Mouse (Mus musculus) hindbrain, postnatal 0 days (tissue): ENCODE data around the gene Gm20388. TPM values are rescaled to one million over a fixed set of nuclear protein-coding genes. Genes with fewer than 3 reads are reported as not detected.
A peak's percentile ranks its signal among the peaks of the same experiment; 100 is the strongest.

Experiments
- ATAC-seq: fragments of 200-750 bp; cut with Nextera tagmentation; 2 replicates; pipeline ENCODE4 v1.8.0; 2017; ENCODE audit warnings: mild to moderate bottlenecking, moderate TSS enrichment, moderate library complexity
- DNase-seq: peaks from one replicate; pipeline ENCODE4 v3.0.0-alpha.2; 2015; ENCODE audit warnings: low spot score
- H3K27ac ChIP-seq: fragments of 300-500 bp; sonication (generic); 2 replicates; pipeline ENCODE4 v1.5.1; 2014; ENCODE audit warnings: mild to moderate bottlenecking
- H3K27me3 ChIP-seq: fragments of 300-500 bp; sonication (generic); 2 replicates; pipeline ENCODE4 v1.6.1; 2014; ENCODE audit warnings: low read length, mixed read lengths; ENCODE audit not compliant: insufficient read depth
- H3K36me3 ChIP-seq: fragments of 300-500 bp; sonication (generic); 2 replicates; pipeline ENCODE4 v1.6.1; 2014; ENCODE audit warnings: low read length, mixed read lengths; ENCODE audit not compliant: insufficient read depth
- H3K4me1 ChIP-seq: fragments of 300-500 bp; sonication (generic); 2 replicates; pipeline ENCODE4 v1.6.1; 2014; ENCODE audit warnings: antibody characterized with exemption, low read length, mixed read lengths; ENCODE audit not compliant: insufficient read depth
- H3K4me2 ChIP-seq: fragments of 300-500 bp; sonication (generic); 2 replicates; pipeline ENCODE4 v1.6.1; 2014; ENCODE audit warnings: low read depth, mild to moderate bottlenecking, low read length, moderate library complexity, mixed read lengths
- H3K4me3 ChIP-seq: fragments of 300-500 bp; sonication (generic); 2 replicates; pipeline ENCODE4 v1.5.1; 2014; ENCODE audit warnings: low read length
- H3K9ac ChIP-seq: fragments of 300-500 bp; sonication (generic); replicated peaks from 2 replicates; pipeline ENCODE4 v1.6.1; 2014; ENCODE audit warnings: mild to moderate bottlenecking, low read length, moderate library complexity, mixed read lengths
- H3K9me3 ChIP-seq: fragments of 300-500 bp; sonication (generic); 2 replicates; pipeline ENCODE4 v1.6.1; 2016; ENCODE audit warnings: low read length, mixed read lengths
- CTCF ChIP-seq: IDR thresholded peaks from 2 replicates; pipeline ENCODE4 v1.5.1; 2016; ENCODE audit warnings: antibody characterized with exemption, control low read depth, low read depth
- WGBS: fragments of 180-500 bp; shearing (Covaris S2); extraction: QIAGEN DNeasy Blood & Tissue Kit; methylation state at CpG from one replicate; pipeline ENCODE4 v1.1.7; 2014; 5-methylcytosine and 5-hydroxymethylcytosine counted together
- polyA plus RNA-seq: library from polyadenylated mRNA; unstranded; fragments of >200 nt; fragmentation: Nextera tagmentation; extraction: Ambion mirVana; gene quantifications from 2 replicates; pipeline ENCODE4 v1.2.1, GENCODE M21; 2015
- total RNA-seq: library from RNA; depleted of rRNA; stranded (reverse); fragments of >200 nt; gene quantifications from 2 replicates; pipeline ENCODE4 v1.2.3, GENCODE M21; 2014

Gene Gm20388
- total and polyA plus RNA-seq, 2 experiments from 2014 or later, result 71.3 TPM; not detected in 1

- DNase-seq, result no peak
- Histone ChIP-seq H3K36me3 (no peaks in the 10 kb centered on the region), H3K27ac (no peak overlapping the region), H3K9me3 (no peaks in the 10 kb centered on the region), H3K27me3 (no peaks in the 10 kb centered on the region), H3K4me1 (peaks cover 12% of the 10 kb centered on the region), H3K4me3 (no peak overlapping the region), H3K9ac (no peak overlapping the region), H3K4me2 (no peak overlapping the region)
- no peak for TF ChIP-seq CTCF
- no peak for ATAC-seq
- 64% methylated on average over 8 of the region's 8 CpGs for WGBS
These were observed 2805.9 kb downstream of the Gm20388 start for GRCm38 (mm10) chr8:122716566-122716965.

GRCm38 (mm10) chr8:122717869-122718509 lies 2807.3 kb downstream of the Gm20388 start:
- no peak overlapping the region for H3K4me3 ChIP-seq
- no peak for ATAC-seq
- H3K36me3 ChIP-seq, result no peaks in the 10 kb centered on the region
- TF ChIP-seq CTCF, result no peak
- H3K4me1 ChIP-seq, result peaks cover 12% of the 10 kb centered on the region
- DNase-seq, result no peak
- no peak overlapping the region for H3K9ac ChIP-seq
- no peaks in the 10 kb centered on the region for H3K9me3 ChIP-seq
- no peak overlapping the region for H3K27ac ChIP-seq
- H3K4me2 ChIP-seq, result no peak overlapping the region
- no peaks in the 10 kb centered on the region for H3K27me3 ChIP-seq
- WGBS, result 90% methylated on average over 10 of the region's 10 CpGs

DNA sequence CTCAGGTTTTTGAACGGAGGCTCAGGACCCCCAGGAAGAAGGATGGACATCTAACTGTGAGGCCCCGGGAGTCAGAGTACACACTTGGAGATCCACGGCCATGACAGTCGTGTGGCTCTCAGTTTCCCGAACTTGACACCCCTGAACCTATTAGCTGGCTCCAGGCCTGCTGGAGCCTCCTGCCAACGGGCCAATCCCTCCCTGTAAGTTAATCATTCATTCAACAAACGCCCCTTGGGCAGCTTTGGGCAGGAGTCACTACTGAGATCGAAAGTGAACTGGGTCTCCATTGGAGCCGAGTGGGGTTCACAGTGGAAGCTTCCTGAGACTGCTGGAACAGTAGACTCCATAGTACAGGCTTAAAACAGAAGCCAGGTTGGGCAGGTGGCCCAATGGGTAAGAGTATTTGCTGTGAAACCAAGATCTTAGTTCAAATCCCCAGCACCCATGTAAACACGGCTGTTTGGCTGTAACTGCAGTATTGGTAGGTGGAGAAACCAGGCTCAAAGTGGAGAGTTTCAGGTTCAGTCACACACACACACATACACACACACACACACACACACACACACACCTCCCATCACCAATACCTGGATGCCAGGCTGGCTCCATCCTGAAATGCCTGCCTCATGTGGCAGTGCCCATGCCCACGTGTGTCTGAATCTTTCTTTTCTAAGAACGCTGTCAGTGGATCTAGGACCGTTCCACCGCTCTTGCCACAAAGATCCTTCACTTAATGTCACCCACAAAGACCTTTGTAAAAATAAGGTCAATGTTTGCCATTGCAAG lies 2808.3 kb downstream of the Gm20388 start:
- no peak overlapping the region for H3K27ac ChIP-seq
- TF ChIP-seq CTCF, result no peak
- no peaks in the 10 kb centered on the region for H3K9me3 ChIP-seq
- H3K4me3 ChIP-seq, result no peak overlapping the region
- 82% methylated on average over 14 of the region's 14 CpGs for WGBS
- ATAC-seq (no peak), DNase-seq (no peak)
- no peaks in the 10 kb centered on the region for H3K36me3 ChIP-seq
- no peak overlapping the region for H3K4me2 ChIP-seq
- H3K4me1 ChIP-seq, result peaks cover 12% of the 10 kb centered on the region
- no peak overlapping the region for H3K9ac ChIP-seq
- H3K27me3 ChIP-seq, result no peaks in the 10 kb centered on the region

- Histone ChIP-seq H3K4me3 (no peak overlapping the region), H3K27ac (peak overlapping the region; percentile 75; the same call in 1 of the 2 replicates), H3K27me3 (no peaks in the 10 kb centered on the region), H3K9ac (no peak overlapping the region), H3K9me3 (no peaks in the 10 kb centered on the region), H3K36me3 (no peaks in the 10 kb centered on the region), H3K4me2 (no peak overlapping the region), H3K4me1 (peaks cover 12% of the 10 kb centered on the region)
- no peak for ATAC-seq
- DNase-seq, result no peak
- 38% methylated on average over 7 of the region's 7 CpGs for WGBS
- peak; percentile 43 for TF ChIP-seq CTCF
These were observed 2808.9 kb downstream of the Gm20388 start for GRCm38 (mm10) chr8:122719500-122720065.

GRCm38 (mm10) chr8:122720070-122720729 lies 2809.6 kb downstream of the Gm20388 start:
- peak; percentile 39; the same call in 1 of the 2 replicates for ATAC-seq
- no peak overlapping the region for H3K4me3 ChIP-seq
- no peaks in the 10 kb centered on the region for H3K36me3 ChIP-seq
- peak; percentile 62 for DNase-seq
- H3K27ac ChIP-seq, result peak overlapping the region; percentile 75; the same call in 1 of the 2 replicates
- no peak for TF ChIP-seq CTCF
- no peaks in the 10 kb centered on the region for H3K27me3 ChIP-seq
- H3K9me3 ChIP-seq, result no peaks in the 10 kb centered on the region
- 8% methylated on average over 24 of the region's 25 CpGs for WGBS
- peaks cover 12% of the 10 kb centered on the region for H3K4me1 ChIP-seq
- H3K4me2 ChIP-seq, result peak overlapping the region; percentile 46
- H3K9ac ChIP-seq, result no peak overlapping the region; the same call in 1 of the 2 replicates

- H3K9me3 ChIP-seq, result no peaks in the 10 kb centered on the region
- ATAC-seq (peak; percentile 69), DNase-seq (peak; percentile 67)
- H3K9ac ChIP-seq, result peak overlapping the region; percentile 7
- TF ChIP-seq CTCF, result no peak
- peak overlapping the region; percentile 75 for H3K27ac ChIP-seq
- no peaks in the 10 kb centered on the region for H3K36me3 ChIP-seq
- peaks cover 12% of the 10 kb centered on the region for H3K4me1 ChIP-seq
- H3K4me2 ChIP-seq, result peak overlapping the region; percentile 46
- no peaks in the 10 kb centered on the region for H3K27me3 ChIP-seq
- no peak overlapping the region for H3K4me3 ChIP-seq
- WGBS, result 19% methylated on average over 14 of the region's 14 CpGs
These were observed 2810.4 kb downstream of the Gm20388 start for GRCm38 (mm10) chr8:122720811-122721640.
